Mouse (Mus musculus) cerebellum, postnatal 25 days (tissue): ENCODE results near the gene Bmt2.
A peak's percentile ranks its signal among the peaks of the same experiment; 100 is the strongest.

ENCODE experiments used
- DNase-seq, 2 experiments: peaks; one replicate each; pipeline ENCODE4 v3.0.0; 2021; ENCODE audit warnings: mixed read lengths in 2 of 2

Gene Bmt2

DNA sequence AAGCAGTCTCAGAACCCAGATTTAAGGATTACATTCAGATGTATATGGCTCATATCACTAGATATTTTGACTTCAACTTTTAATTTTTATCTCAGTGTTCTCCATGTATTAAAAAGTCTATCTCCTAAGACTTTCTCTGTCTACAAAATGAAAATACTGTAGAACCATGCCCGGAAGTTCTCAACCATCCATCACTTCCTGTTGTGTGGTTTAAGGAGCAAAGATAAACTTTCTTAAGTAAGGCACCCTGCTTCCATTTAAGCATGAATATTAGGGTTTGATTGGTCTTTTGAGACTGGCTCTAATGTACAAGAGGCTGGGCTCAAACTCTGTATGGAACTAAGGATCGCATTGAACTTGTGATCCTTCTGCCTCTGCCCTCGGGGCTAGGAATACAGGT lies 63.2 kb downstream of the Bmt2 start:
- no peak for DNase-seq

- no peak for DNase-seq
Observed at GRCm38 (mm10) chr6:13613671-13614070, 64.1 kb downstream of the Bmt2 start.

GRCm38 (mm10) chr6:13610869-13611268 lies 66.9 kb downstream of the Bmt2 start:
- DNase-seq = no peak

DNA sequence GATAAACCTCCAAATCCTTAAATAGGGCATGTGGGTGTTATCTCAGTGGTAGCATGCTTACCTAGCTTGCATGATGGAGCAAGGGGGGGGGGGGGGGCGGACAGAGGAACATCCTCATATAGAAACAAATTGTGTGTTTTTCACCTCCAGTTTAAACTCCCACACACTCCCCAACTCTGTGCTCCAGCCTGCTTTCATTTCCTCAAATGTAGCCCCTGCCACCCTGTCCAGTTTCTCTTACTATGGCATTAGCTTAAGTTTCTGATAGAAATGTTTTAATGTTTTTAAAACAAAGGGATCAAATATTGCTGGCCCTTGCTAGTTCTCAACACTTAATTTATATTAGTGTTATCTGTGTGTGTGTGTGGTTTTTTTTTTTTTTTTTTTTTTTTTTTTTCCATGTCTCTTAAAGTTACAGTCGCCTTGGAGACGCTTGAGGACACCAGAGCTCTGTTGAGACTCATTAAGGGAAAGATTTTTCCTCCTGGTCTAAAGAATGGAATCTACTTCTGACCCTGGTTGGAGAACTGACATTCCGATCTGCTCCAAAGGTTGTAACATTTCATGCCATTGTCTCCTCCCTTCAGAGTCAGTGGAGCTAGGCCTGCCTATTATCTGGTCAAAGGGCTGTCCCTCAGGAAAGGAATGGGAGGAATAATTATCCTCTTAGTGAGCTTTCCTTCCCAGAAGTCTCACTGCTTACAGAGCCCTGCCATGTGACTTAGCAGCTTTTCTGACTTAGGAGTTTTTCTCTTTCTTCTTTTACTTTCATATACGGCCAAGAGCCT lies 68.2 kb downstream of the Bmt2 start:
- no peak for DNase-seq

GRCm38 (mm10) chr6:13607621-13608493 lies 69.9 kb downstream of the Bmt2 start, which contains the start of gene Tmem168:
TSS of gene Tmem168 (minus strand) at chr6:13608100.
- DNase-seq = peak; percentile 97

- DNase-seq = no peak
Observed at GRCm38 (mm10) chr6:13606921-13607620, 70.7 kb downstream of the Bmt2 start.

- DNase-seq = no peak
Observed at GRCm38 (mm10) chr6:13606394-13606793, 71.4 kb downstream of the Bmt2 start.

DNA sequence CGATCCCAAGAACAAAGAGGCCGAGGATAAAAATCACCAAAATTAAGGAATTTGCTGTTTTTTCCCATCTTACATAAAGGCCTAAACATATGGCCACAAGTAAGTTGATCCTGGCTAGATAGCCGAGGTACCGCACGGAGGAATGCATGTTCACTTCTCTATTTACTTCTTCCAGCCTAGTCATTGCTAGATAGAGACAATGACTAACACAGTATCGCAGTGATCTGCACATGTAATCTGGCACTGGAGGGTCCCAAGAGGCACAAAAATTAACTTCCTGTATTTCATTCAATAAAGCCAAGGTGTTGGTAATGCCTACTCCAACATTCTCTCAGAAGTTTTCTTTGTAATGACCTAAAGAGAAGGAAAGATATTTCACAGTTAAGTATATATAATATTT lies 74.6 kb downstream of the Bmt2 start:
- no peak for DNase-seq

- DNase-seq = peak; percentile 22 to 32
Observed at GRCm38 (mm10) chr6:13601587-13601986, 76.2 kb downstream of the Bmt2 start.

DNA sequence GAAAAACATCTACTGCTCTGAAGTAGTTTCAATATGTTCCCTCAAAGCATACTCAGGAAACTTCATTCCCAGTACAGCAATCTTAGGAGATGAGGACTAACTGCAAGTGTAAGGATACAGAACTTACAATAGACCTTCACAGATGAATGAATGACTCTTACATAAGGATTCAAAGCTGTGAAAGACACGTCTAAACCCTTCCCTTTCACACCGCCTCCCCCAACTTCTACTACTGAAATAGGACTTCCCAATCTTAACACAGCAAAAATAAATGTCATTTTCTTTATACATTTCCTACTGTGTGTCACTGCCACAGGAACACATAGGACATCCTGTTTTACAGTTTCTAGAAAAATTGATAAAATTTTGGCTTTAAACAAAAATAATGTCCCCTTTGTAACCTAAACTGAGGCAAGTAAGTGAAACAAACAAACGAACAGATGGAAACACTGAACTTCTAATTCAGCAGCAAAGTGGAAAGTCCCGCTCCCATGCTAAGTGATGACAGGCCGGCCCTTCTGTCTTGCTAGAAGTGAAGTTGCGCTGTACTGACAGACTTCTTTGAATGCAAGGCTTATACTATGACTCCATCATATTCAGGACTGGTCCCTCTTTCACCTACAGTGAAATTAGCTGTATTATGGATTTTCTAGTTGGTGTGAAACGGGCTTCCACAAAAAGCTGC lies 79.4 kb downstream of the Bmt2 start:
- DNase-seq = no peak

- DNase-seq = no peak
Observed at GRCm38 (mm10) chr6:13592729-13593345, 84.9 kb downstream of the Bmt2 start.

- no peak for DNase-seq
Observed at GRCm38 (mm10) chr6:13586560-13586959, 91.2 kb downstream of the Bmt2 start.

GRCm38 (mm10) chr6:13586154-13586553 lies 91.6 kb downstream of the Bmt2 start:
- no peak for DNase-seq

GRCm38 (mm10) chr6:13584788-13585187 lies 93.0 kb downstream of the Bmt2 start:
- DNase-seq = no peak

- DNase-seq = no peak
Observed at GRCm38 (mm10) chr6:13582075-13582474, 95.7 kb downstream of the Bmt2 start.
